In the genomic region with DNA sequence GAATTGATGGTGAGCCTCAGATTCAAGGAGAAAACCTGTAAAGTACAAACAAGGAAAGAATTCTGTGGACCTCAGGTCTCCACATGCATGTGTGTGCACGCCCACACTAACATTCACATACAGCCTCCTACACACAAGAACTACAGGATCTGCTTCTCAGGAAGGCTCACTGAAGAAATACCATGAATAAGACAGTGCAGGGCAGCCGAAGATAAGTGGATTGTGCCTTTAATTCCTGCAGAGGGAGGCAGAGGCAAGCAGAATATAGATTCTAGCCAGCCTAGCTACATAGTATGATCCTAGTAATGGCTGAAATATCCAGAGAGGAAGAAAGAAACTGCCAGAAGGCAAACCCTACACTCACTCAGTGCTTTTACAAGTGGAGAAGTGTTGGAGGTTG, we compare ENCODE assay signal across 8 mouse cellular contexts. TPM values are rescaled to one million over a fixed set of nuclear protein-coding genes. Genes with fewer than 3 reads are reported as not detected.
DNase-seq lines count a peak whose midpoint lies in the region; ATAC-seq lines count a peak whose summit lies in the region.

No protein-coding gene starts in this region.

- no peaks in the 10 kb centered on the region for H3K9me3 ChIP-seq in lung, embryonic 16.5 days (ENCODE audit: control insufficient read depth, low read length)
- H3K9me3 ChIP-seq in intestine, embryonic 16.5 days (ENCODE audit: control insufficient read depth, low read length) = no peaks in the 10 kb centered on the region
- no peaks in the 10 kb centered on the region for H3K9me3 ChIP-seq in stomach, embryonic 15.5 days

- no peak overlapping the region for H3K4me2 ChIP-seq in lung, embryonic 16.5 days (ENCODE audit: low read depth, low read length)
- H3K4me2 ChIP-seq in intestine, embryonic 16.5 days (ENCODE audit: low read depth, low read length) = no peak overlapping the region
- H3K4me2 ChIP-seq in stomach, embryonic 15.5 days = no peak overlapping the region

- H3K27me3 ChIP-seq in lung, embryonic 16.5 days (ENCODE audit: control insufficient read depth, insufficient read depth, low read depth, low read length) = peaks cover 5% of the 10 kb centered on the region
- no peaks in the 10 kb centered on the region; the same call in 1 of the 2 replicates for H3K27me3 ChIP-seq in intestine, embryonic 16.5 days (replicated peaks; ENCODE audit: control insufficient read depth, insufficient read depth, low read length)
- H3K27me3 ChIP-seq in stomach, embryonic 15.5 days (replicated peaks) = no peaks in the 10 kb centered on the region

- 46% methylated on average over 2 of the region's 2 CpGs for WGBS in lung, embryonic 16.5 days
- WGBS in intestine, embryonic 16.5 days = 48% methylated on average over 2 of the region's 2 CpGs
- WGBS in stomach, embryonic 15.5 days = 43% methylated on average over 2 of the region's 2 CpGs

- H3K36me3 ChIP-seq in lung, embryonic 16.5 days (ENCODE audit: control insufficient read depth, insufficient read depth, low read length) = no peaks in the 10 kb centered on the region
- no peaks in the 10 kb centered on the region for H3K36me3 ChIP-seq in intestine, embryonic 16.5 days (ENCODE audit: control insufficient read depth, insufficient read depth, low read length)
- no peaks in the 10 kb centered on the region for H3K36me3 ChIP-seq in stomach, embryonic 15.5 days

- no peak overlapping the region for H3K4me3 ChIP-seq in lung, embryonic 16.5 days (ENCODE audit: low read length)
- H3K4me3 ChIP-seq in intestine, embryonic 16.5 days (ENCODE audit: low read length) = no peak overlapping the region
- H3K4me3 ChIP-seq in stomach, embryonic 15.5 days (replicated peaks) = 0 out of 2 replicates have a peak overlapping the region, but pooled peaks have one; percentile 99

- peak; percentile 62 for ATAC-seq in lung, embryonic 16.5 days (ENCODE audit: low read depth)
- ATAC-seq in intestine, embryonic 16.5 days = peak; percentile 36
- ATAC-seq in stomach, embryonic 15.5 days (ENCODE audit: insufficient read depth, low FRiP score, low read depth) = peak; percentile 52

- 0 out of 2 replicates have a peak overlapping the region, but pooled peaks have one; percentile 31 for H3K27ac ChIP-seq in lung, embryonic 16.5 days (ENCODE audit: low read length)
- no peak overlapping the region for H3K27ac ChIP-seq in intestine, embryonic 16.5 days (ENCODE audit: low read length)
- H3K27ac ChIP-seq in stomach, embryonic 15.5 days = peak overlapping the region; percentile 41; the same call in 1 of the 2 replicates

- DNase-seq in embryo, embryonic 10.5 days (ENCODE audit: low spot score) = peak; percentile 38
- DNase-seq in embryo, embryonic 10 days (ENCODE audit: low spot score) = no peak
- DNase-seq in lung, postnatal 4 days = no peak
- DNase-seq in testis, postnatal 10 days (ENCODE audit: low spot score) = no peak
- no peak for DNase-seq in adrenal gland, postnatal 14 days

- H3K9ac ChIP-seq in lung, embryonic 16.5 days (ENCODE audit: low read length) = no peak overlapping the region
- H3K9ac ChIP-seq in intestine, embryonic 16.5 days (ENCODE audit: low read depth, low read length) = no peak overlapping the region
- no peak overlapping the region for H3K9ac ChIP-seq in stomach, embryonic 15.5 days

- H3K4me1 ChIP-seq in lung, embryonic 16.5 days (replicated peaks; ENCODE audit: control insufficient read depth, insufficient read depth, low read length) = peaks cover 11% of the 10 kb centered on the region
- peaks cover 12% of the 10 kb centered on the region for H3K4me1 ChIP-seq in intestine, embryonic 16.5 days (ENCODE audit: control insufficient read depth, insufficient read depth, low read length)
- H3K4me1 ChIP-seq in stomach, embryonic 15.5 days = 0 out of 2 replicates have a peak, but pooled peaks cover 14% of the 10 kb centered on the region

RNA-seq across cellular contexts. Expression of gene Ube2l3, which starts 0.5 kb away (rescaled TPM):
- polyA plus RNA-seq in lung, embryonic 16.5 days (2015; fragmentation: Nextera tagmentation; extraction: Ambion mirVana) = 330 and 339 TPM in 2 replicates
- polyA plus RNA-seq in intestine, embryonic 16.5 days (2015; fragmentation: Nextera tagmentation; extraction: Ambion mirVana) = 358 and 374 TPM in 2 replicates
- polyA plus RNA-seq in stomach, embryonic 15.5 days (2015; fragmentation: Nextera tagmentation; extraction: Ambion mirVana) = 314 and 339 TPM in 2 replicates
- total RNA-seq in adrenal gland, postnatal 14 days (2021) = 190 and 193 TPM in 2 replicates

RNA-seq across cellular contexts. Expression of gene Rimbp3, which starts 6.4 kb away (rescaled TPM):
- 0.16 and 0.20 TPM in 2 replicates for polyA plus RNA-seq in lung, embryonic 16.5 days (2015; fragmentation: Nextera tagmentation; extraction: Ambion mirVana)
- 0.48 and 0.49 TPM in 2 replicates for polyA plus RNA-seq in intestine, embryonic 16.5 days (2015; fragmentation: Nextera tagmentation; extraction: Ambion mirVana)
- polyA plus RNA-seq in stomach, embryonic 15.5 days (2015; fragmentation: Nextera tagmentation; extraction: Ambion mirVana) = 0.39 and 0.57 TPM in 2 replicates
- 0.07 and 0.08 TPM in 2 replicates for total RNA-seq in adrenal gland, postnatal 14 days (2021)

RNA-seq across cellular contexts. Expression of gene Hic2, which starts 31.4 kb away (rescaled TPM):
- 4.1 and 4.5 TPM in 2 replicates for polyA plus RNA-seq in lung, embryonic 16.5 days (2015; fragmentation: Nextera tagmentation; extraction: Ambion mirVana)
- 5.3 and 5.5 TPM in 2 replicates for polyA plus RNA-seq in intestine, embryonic 16.5 days (2015; fragmentation: Nextera tagmentation; extraction: Ambion mirVana)
- 4.5 and 6.1 TPM in 2 replicates for polyA plus RNA-seq in stomach, embryonic 15.5 days (2015; fragmentation: Nextera tagmentation; extraction: Ambion mirVana)
- total RNA-seq in adrenal gland, postnatal 14 days (2021) = 2.7 and 3.2 TPM in 2 replicates

RNA-seq across cellular contexts. Expression of gene Ccdc116, which starts 54.9 kb away (rescaled TPM):
- polyA plus RNA-seq in lung, embryonic 16.5 days (2015; fragmentation: Nextera tagmentation; extraction: Ambion mirVana) = 0.20 and 0.44 TPM in 2 replicates
- polyA plus RNA-seq in intestine, embryonic 16.5 days (2015; fragmentation: Nextera tagmentation; extraction: Ambion mirVana) = 3.0 and 3.1 TPM in 2 replicates
- polyA plus RNA-seq in stomach, embryonic 15.5 days (2015; fragmentation: Nextera tagmentation; extraction: Ambion mirVana) = 1.5 and 1.9 TPM in 2 replicates
- total RNA-seq in adrenal gland, postnatal 14 days (2021) = 0.45 TPM in 1 of 2 replicates, not detected in the other

RNA-seq across cellular contexts. Expression of gene Ydjc, which starts 57.6 kb away (rescaled TPM):
- 6.1 and 6.2 TPM in 2 replicates for polyA plus RNA-seq in lung, embryonic 16.5 days (2015; fragmentation: Nextera tagmentation; extraction: Ambion mirVana)
- 41.0 and 41.5 TPM in 2 replicates for polyA plus RNA-seq in intestine, embryonic 16.5 days (2015; fragmentation: Nextera tagmentation; extraction: Ambion mirVana)
- polyA plus RNA-seq in stomach, embryonic 15.5 days (2015; fragmentation: Nextera tagmentation; extraction: Ambion mirVana) = 20.2 and 22.4 TPM in 2 replicates
- 3.4 and 4.1 TPM in 2 replicates for total RNA-seq in adrenal gland, postnatal 14 days (2021)
